Comparison of ENCODE assay signal across 14 mouse cellular contexts in the genomic region with DNA sequence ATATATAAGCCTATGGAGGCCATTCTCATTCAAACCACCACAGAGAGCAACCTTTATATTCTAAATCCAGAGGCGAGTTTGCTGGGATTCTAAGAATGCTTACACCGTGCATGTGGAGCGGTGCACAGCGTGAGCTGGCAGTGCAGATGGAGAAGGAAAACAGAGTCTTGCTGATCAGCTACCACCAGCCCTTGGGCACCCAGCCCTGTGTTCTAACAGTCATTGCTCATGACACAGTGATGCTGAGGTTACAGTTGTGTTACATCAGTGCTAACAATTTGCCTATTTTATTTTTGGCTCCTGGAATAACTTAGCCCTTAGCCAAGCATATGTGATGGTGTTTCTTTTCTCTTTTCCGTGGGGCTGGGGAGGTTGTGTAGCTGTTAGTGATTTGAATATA.
"Had no signal": no experiment of that assay in that cellular context is flagged by ENCODE, and none has a peak within 500 bp of the region (broad histone marks: within the 10 kb centered on the region; RNA-seq: fewer than 3 reads in every experiment).

No protein-coding gene starts in this region.

- DNase-seq: kidney, adult 18-20 months; kidney, postnatal 10 days; kidney, postnatal 4 days; lung, adult 2 months; lung, postnatal 36 days; thymus, postnatal 4 days had no signal

- H3K27ac ChIP-seq: layer of hippocampus, adult 2 months; limb, embryonic 10.5 days; liver, embryonic 15.5 days; midbrain, embryonic 10.5 days; midbrain, embryonic 15.5 days; neural tube, embryonic 15.5 days; stomach, postnatal 0 days had no signal

- ATAC-seq: lung, postnatal 0 days; midbrain, embryonic 15.5 days had no signal

- H3K4me1 ChIP-seq: liver, embryonic 15.5 days had no signal

- H3K4me3 ChIP-seq: layer of hippocampus, adult 2 months; limb, embryonic 10.5 days; liver, embryonic 15.5 days; midbrain, embryonic 10.5 days; midbrain, embryonic 15.5 days; neural tube, embryonic 15.5 days had no signal
